Mouse (Mus musculus) forebrain, embryonic 11.5 days (tissue): ENCODE data around the gene Zscan22. TPM values are rescaled to one million over a fixed set of nuclear protein-coding genes. Genes with fewer than 3 reads are reported as not detected.
"Not testable (repeated sequence)": the region's sequence is repeated elsewhere in the genome, so short reads cannot be mapped to it uniquely, and the experiment has no call there.

ENCODE experiments used
- ATAC-seq: fragments of 200-750 bp; cut with Nextera tagmentation; replicated peaks from 2 replicates; pipeline ENCODE4 v1.8.0; 2017; ENCODE audit warnings: moderate TSS enrichment; ENCODE audit not compliant: low FRiP score
- DNase-seq: peaks from one replicate; pipeline ENCODE4 v3.0.0-alpha.2; 2017; ENCODE audit warnings: low spot score
- H3K27ac ChIP-seq: fragments of 300-500 bp; sonication (generic); 2 replicates; pipeline ENCODE4 v1.5.1; 2014; ENCODE audit warnings: low read depth, low read length
- H3K27me3 ChIP-seq: fragments of 300-500 bp; sonication (generic); 2 replicates; pipeline ENCODE4 v1.6.1; 2014; ENCODE audit warnings: mild to moderate bottlenecking, low read length, mixed read lengths; ENCODE audit not compliant: control insufficient read depth, insufficient read depth
- H3K36me3 ChIP-seq: fragments of 300-500 bp; sonication (generic); 2 replicates; pipeline ENCODE4 v1.6.1; 2014; ENCODE audit warnings: mild to moderate bottlenecking, low read length, moderate library complexity, mixed read lengths; ENCODE audit not compliant: control insufficient read depth, insufficient read depth
- H3K4me1 ChIP-seq: fragments of 300-500 bp; sonication (generic); replicated peaks from 2 replicates; pipeline ENCODE4 v1.6.1; 2014; ENCODE audit warnings: low read length, mixed read lengths; ENCODE audit not compliant: control insufficient read depth, insufficient read depth
- H3K4me2 ChIP-seq: fragments of 300-500 bp; sonication (generic); 2 replicates; pipeline ENCODE4 v1.6.1; 2014; ENCODE audit warnings: low read depth, mild to moderate bottlenecking, low read length, moderate library complexity, mixed read lengths; ENCODE audit not compliant: severe bottlenecking
- H3K4me3 ChIP-seq: fragments of 300-500 bp; sonication (generic); 2 replicates; pipeline ENCODE4 v1.5.1; 2014; ENCODE audit warnings: low read depth, low read length
- H3K9ac ChIP-seq: fragments of 300-500 bp; sonication (generic); 2 replicates; pipeline ENCODE4 v1.6.1; 2014; ENCODE audit warnings: low read length
- H3K9me3 ChIP-seq: fragments of 300-500 bp; sonication (generic); 2 replicates; pipeline ENCODE4 v1.6.1; 2016; ENCODE audit warnings: low read length, mixed read lengths; ENCODE audit not compliant: control insufficient read depth
- WGBS: fragments of 180-500 bp; shearing (Covaris S2); extraction: QIAGEN DNeasy Blood & Tissue Kit; methylation state at CpG from one replicate; pipeline ENCODE4 v1.1.7; 2014; 5-methylcytosine and 5-hydroxymethylcytosine counted together
- polyA plus RNA-seq: library from polyadenylated mRNA; unstranded; fragments of >200 nt; fragmentation: Nextera tagmentation; extraction: Ambion mirVana; gene quantifications from 2 replicates; pipeline ENCODE4 v1.2.1, GENCODE M21; 2014

Gene Zscan22
- 20.2 and 23.4 TPM in 2 replicates for polyA plus RNA-seq

DNA sequence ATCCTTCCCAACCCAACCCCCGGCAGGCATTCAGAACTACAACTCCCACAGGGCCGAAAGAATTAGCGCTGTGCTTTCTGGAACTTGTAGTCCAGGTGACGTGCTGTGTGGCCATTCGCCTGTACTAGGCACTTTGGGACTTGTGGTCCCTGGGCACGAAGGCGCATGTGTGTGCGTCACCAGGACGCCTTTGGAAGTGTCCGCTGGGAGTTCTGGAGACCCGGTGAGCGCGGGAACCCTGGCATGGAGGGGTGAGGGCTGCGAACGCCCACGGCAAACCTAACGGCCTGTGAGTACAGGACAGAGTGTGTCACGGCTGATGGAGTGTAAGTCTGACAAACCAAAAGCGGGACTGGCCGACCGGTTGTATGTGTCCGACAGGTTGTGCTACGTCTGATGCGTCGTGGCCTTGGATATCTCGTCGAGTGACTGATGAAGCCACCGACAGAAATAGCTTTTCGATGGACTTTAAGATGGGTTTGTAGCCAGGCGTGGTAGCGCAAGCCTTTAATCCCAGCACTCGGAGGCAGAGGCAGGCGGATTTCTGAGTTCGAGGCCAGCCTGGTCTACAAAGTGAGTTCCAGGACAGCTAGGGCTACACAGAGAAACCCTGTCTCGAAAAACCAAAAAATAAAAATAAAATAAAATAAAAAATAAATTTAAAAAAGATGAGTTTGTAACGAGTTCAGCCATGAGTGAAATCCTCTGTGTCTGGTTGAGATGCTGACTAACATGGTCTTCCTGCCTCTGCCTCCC, at the start of gene Zscan22:
Zscan22 (plus strand) TSS at position 161 of the 756 bp plus-strand sequence.
- H3K4me2 ChIP-seq: peak within 1 kb of the TSS; percentile 48
- no peaks in the 10 kb centered on the region for H3K9me3 ChIP-seq
- no peaks in the 10 kb centered on the region for H3K36me3 ChIP-seq
- H3K9ac ChIP-seq: peak within 1 kb of the TSS; percentile 72
- peak within 1 kb of the TSS; percentile 18; the same call in 1 of the 2 replicates for H3K27ac ChIP-seq
- peak; percentile 99 for ATAC-seq
- DNase-seq: peak; percentile 93
- H3K27me3 ChIP-seq: no peaks in the 10 kb centered on the region
- H3K4me1 ChIP-seq: peaks cover 2% of the 10 kb centered on the region; the same call in 1 of the 2 replicates
- 7% methylated on average over 36 of the region's 36 CpGs for WGBS
- peak within 1 kb of the TSS; percentile 57 for H3K4me3 ChIP-seq

DNA sequence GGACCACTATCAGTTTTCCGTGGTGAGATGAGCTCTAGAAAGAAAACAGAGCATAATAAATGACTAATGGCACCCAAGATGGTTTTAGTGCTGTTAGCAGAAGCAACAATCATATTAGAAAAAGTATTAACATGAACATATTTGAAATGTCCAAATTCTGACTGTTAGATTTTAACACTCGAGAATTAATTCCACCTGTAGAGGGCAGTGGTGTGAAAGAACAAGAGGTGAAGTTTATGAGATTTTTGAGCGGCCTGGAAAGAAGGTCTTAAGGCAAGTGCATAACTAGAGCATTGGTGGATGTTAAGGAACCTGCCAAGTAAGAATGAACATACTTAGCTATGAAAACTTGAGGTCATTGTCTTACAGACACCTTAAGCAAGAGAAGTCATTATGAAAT, 23.3 kb upstream of the Zscan22 start:
- H3K4me1 ChIP-seq: no peaks in the 10 kb centered on the region
- WGBS: 29% methylated on average over 3 of the region's 3 CpGs
- no peak for ATAC-seq

DNA sequence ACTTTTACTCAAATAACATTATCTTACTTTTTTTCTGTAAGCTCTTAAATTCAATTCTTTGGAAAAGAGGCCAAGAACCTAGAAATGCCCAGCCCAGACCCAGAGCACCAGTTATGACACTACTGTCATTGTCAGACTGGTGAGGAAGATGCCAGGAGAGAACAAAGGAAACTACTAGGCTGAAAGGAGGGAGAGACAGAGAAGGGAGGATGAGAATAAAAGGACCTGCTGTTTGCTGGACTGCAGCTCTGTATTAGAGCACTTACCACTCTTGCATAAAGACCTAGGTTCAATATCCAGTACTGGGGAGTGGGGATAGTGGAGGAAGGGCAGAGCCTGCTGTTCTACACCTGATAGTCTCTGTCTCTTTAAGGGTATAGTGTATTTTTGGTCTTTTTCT, 17.6 kb upstream of the Zscan22 start:
- Histone ChIP-seq H3K36me3 (0 out of 2 replicates have a peak, but pooled peaks cover 2% of the 10 kb centered on the region), H3K9ac (no peak overlapping the region), H3K9me3 (no peaks in the 10 kb centered on the region), H3K27ac (no peak overlapping the region), H3K4me1 (no peaks in the 10 kb centered on the region; the same call in 1 of the 2 replicates), H3K4me3 (no peak overlapping the region), H3K27me3 (no peaks in the 10 kb centered on the region), H3K4me2 (no peak overlapping the region)
- no peak for ATAC-seq
- DNase-seq: no peak

More for the DNA sequence above, 23.3 kb upstream of the Zscan22 start:
- Histone ChIP-seq H3K4me3 (no peak overlapping the region), H3K9me3 (peaks cover 2% of the 10 kb centered on the region; the same call in 1 of the 2 replicates), H3K4me2 (no peak overlapping the region), H3K27ac (no peak overlapping the region), H3K36me3 (no peaks in the 10 kb centered on the region), H3K27me3 (no peaks in the 10 kb centered on the region), H3K9ac (no peak overlapping the region)
- DNase-seq: no peak

DNA sequence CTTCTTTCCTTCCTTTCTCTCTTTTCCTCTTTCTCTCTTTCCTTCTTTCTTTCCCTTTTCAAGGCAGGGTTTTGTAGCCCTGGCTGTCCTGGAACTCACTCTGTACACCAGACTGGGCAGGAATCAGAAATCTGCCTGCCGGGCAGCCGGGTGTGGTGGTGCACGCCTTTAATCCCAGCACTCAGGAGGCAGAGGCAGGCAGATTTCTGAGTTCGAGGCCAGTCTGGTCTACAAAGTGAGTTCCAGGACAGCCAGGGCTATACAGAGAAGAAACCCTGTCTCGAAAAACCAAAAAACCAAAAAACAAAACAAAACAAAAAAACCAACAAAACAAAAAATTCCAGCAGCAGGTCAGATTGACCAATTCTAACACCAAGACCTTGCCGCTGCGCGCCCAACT, 17.1 kb upstream of the Zscan22 start:
- not testable (repeated sequence) for H3K36me3 ChIP-seq, H3K27me3 ChIP-seq, H3K9me3 ChIP-seq, DNase-seq, H3K27ac ChIP-seq, H3K4me1 ChIP-seq
- Histone ChIP-seq H3K9ac (peak overlapping the region; percentile 82; the same call in 1 of the 2 replicates), H3K4me2 (peak overlapping the region; percentile 73), H3K4me3 (peak overlapping the region; percentile 71)
- 45% methylated on average over 8 of the region's 8 CpGs for WGBS
- peak; percentile 14; the same call in 1 of the 2 replicates for ATAC-seq

DNA sequence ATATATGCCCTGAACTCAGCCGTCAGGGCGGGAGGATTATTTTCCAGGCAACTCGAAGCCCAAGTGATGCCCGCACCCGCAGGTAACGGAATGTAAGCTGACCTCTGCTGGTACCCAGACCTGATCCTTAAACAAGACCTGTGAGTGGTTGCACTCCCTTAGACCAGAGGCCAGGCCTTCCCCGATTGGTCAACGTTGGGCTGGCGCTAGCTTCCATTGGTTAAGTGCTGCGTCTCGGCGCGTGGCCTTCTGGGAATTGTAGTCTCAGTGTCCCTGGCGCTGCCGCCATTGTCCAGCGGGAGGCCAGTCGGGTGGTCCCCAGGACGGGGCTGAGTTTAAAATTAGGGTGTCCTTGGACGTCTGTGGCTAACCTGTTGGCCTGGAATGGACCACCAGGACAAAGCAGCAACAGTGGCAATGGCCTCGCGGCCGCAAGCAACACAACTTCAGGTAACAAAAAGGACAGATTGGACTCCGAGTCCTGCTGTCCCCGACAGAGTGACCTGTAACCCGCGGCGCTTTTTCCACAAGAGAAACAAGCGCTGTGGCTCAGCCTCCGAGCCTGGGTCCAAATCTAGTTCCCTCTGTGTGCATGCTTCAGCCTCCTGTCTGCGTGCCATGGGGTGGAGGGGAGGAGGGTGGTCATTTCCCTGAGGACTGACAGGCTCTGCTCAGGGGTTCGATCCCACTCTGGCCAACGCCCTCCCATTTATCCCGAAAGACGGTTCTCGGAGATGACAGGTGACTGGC, 16.5 kb upstream of the Zscan22 start, which contains the start of gene Zfp128:
Zfp128 (plus strand) TSS at position 267 of the 750 bp plus-strand sequence.
- WGBS: under 1% methylated on average over 35 of the region's 35 CpGs
- peak within 1 kb of the TSS; percentile 71 for H3K4me3 ChIP-seq
- no peak within 1 kb of the TSS for H3K27ac ChIP-seq
- H3K9me3 ChIP-seq: no peaks in the 10 kb centered on the region
- H3K36me3 ChIP-seq: peaks cover 6% of the 10 kb centered on the region; the same call in 1 of the 2 replicates
- H3K4me1 ChIP-seq: no peaks in the 10 kb centered on the region; the same call in 1 of the 2 replicates
- peak within 1 kb of the TSS; percentile 73 for H3K4me2 ChIP-seq
- H3K27me3 ChIP-seq: no peaks in the 10 kb centered on the region
- ATAC-seq (peak; percentile 100), DNase-seq (peak; percentile 95)
- peak within 1 kb of the TSS; percentile 82 for H3K9ac ChIP-seq

DNA sequence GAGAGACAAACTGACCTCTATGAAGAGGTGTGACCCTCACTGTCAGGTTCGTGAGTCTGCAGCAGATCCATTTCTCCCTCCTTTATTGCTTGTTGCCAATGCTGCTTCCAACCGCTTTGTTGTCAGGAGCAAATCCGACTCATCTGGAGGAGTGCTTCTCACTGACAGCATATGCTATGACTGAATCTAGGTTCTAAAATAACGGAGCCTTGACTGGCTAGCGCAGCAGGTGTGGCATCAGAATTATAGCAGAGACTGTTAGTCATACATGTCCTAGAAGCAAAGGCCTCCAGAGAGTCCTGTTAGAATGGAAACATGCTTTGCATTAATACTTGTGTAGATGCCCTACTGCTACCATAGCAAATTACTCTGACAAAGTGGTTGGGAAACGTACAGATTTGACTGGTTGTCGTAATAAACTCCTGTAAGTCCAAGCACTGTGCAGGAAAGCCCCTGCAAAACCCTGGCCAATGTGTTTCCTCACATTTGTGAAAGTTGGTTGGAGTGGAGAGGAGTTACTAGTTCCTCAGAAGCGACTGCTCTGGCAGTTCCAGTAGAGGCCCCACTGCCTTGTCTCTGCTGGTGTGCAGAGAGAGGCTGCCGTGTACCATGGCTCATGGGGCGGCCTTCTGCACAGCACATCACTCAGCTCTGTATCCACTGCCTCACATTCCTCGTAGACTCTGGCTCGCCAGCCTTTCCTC, 10.9 kb upstream of the Zscan22 start:
- H3K4me2 ChIP-seq: no peak overlapping the region
- no peak overlapping the region for H3K9ac ChIP-seq
- no peaks in the 10 kb centered on the region for H3K27me3 ChIP-seq
- H3K36me3 ChIP-seq: peaks cover 20% of the 10 kb centered on the region; the same call in 1 of the 2 replicates
- no peaks in the 10 kb centered on the region; the same call in 1 of the 2 replicates for H3K4me1 ChIP-seq
- ATAC-seq (no peak), DNase-seq (no peak)
- H3K9me3 ChIP-seq: no peaks in the 10 kb centered on the region
- no peak overlapping the region for H3K4me3 ChIP-seq
- H3K27ac ChIP-seq: no peak overlapping the region
- WGBS: 92% methylated on average over 12 of the region's 12 CpGs

DNA sequence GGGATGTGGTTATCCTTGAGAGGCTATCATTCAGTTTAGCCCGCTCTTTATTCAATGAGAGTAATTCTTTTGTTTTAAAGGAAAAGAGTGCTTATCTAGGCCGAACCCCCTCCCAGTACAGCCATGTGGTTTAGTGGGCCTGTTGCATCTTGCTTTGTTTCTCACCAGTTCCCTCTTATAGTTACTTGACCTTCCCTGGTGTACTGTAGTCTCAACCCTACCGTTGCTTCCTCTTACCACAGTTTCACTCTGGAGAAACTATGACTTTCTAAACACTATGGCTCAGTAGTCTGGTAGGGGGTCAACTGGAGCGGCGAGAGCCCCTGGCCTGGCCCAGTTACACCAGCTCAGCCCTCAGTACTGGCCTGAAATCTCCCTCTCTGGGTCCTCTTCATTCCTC, 10.0 kb upstream of the Zscan22 start:
- H3K27ac ChIP-seq: no peak overlapping the region
- no peak overlapping the region for H3K4me2 ChIP-seq
- 85% methylated on average over 5 of the region's 5 CpGs for WGBS
- H3K9ac ChIP-seq: no peak overlapping the region
- ATAC-seq (no peak), DNase-seq (no peak)
- no peaks in the 10 kb centered on the region for H3K27me3 ChIP-seq
- no peaks in the 10 kb centered on the region for H3K4me1 ChIP-seq
- H3K9me3 ChIP-seq: no peaks in the 10 kb centered on the region
- H3K4me3 ChIP-seq: no peak overlapping the region
- peaks cover 20% of the 10 kb centered on the region; the same call in 1 of the 2 replicates for H3K36me3 ChIP-seq

DNA sequence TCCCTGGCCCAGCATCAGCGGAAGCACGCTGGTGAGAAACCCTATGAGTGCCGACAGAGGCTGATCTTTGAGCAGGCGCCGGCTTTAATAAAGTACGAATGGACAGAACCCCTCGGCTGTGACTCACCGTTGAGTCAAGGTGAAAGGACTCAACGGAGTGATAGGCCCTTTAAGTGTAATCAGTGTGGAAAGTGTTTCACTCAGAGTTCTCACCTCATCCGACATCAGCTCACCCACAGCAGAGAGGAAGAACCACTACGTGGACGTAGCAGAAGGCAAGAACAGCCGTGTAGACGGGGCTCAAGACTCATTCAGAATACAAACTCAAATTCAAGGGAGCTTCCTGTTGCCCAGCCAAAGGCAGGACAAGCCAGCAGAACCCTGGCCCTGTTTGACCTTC, 6.7 kb upstream of the Zscan22 start:
- H3K27me3 ChIP-seq: no peaks in the 10 kb centered on the region
- ATAC-seq (no peak), DNase-seq (no peak)
- no peak overlapping the region for H3K27ac ChIP-seq
- peaks cover 15% of the 10 kb centered on the region; the same call in 1 of the 2 replicates for H3K36me3 ChIP-seq
- no peak overlapping the region for H3K4me3 ChIP-seq
- H3K4me2 ChIP-seq: no peak overlapping the region
- H3K9ac ChIP-seq: no peak overlapping the region
- H3K4me1 ChIP-seq: no peaks in the 10 kb centered on the region
- WGBS: 93% methylated on average over 14 of the region's 14 CpGs
- no peaks in the 10 kb centered on the region for H3K9me3 ChIP-seq
